Mouse (Mus musculus) heart, postnatal 0 days (tissue): ENCODE measurements around the gene Hpd.
"Not testable (repeated sequence)": the region's sequence is repeated elsewhere in the genome, so short reads cannot be mapped to it uniquely, and the experiment has no call there.

ENCODE experiments used
- CTCF ChIP-seq: IDR thresholded peaks from 2 replicates; pipeline ENCODE4 v1.5.1; 2016; ENCODE audit warnings: antibody characterized with exemption, control low read depth, low read depth
- EP300 ChIP-seq: IDR thresholded peaks from 2 replicates; pipeline ENCODE4 v1.6.1; 2016; ENCODE audit warnings: antibody characterized with exemption, low read depth

- not testable (repeated sequence) for TF ChIP-seq EP300, CTCF
Measured at GRCm38 (mm10) chr5:123222346-123223050, 40.0 kb upstream of the Hpd start.
